Mouse (Mus musculus): ENCODE measurements around the gene Zfp473. TPM values are rescaled to one million over a fixed set of nuclear protein-coding genes. Genes with fewer than 3 reads are reported as not detected.

Gene Zfp473
- not detected for polyA plus RNA-seq (2014; fragmentation: Illumina TruSeq; extraction: RNeasy Lipid Tissue Mini Kit (QIAGEN cat#74804); ENCODE audit: low read depth, low replicate concordance)

GRCm38 (mm10) chr7:44750950-44751349 is at the start of gene Zfp473:
Gene Zfp473 (minus strand): TSS chr7:44751050.

DNA sequence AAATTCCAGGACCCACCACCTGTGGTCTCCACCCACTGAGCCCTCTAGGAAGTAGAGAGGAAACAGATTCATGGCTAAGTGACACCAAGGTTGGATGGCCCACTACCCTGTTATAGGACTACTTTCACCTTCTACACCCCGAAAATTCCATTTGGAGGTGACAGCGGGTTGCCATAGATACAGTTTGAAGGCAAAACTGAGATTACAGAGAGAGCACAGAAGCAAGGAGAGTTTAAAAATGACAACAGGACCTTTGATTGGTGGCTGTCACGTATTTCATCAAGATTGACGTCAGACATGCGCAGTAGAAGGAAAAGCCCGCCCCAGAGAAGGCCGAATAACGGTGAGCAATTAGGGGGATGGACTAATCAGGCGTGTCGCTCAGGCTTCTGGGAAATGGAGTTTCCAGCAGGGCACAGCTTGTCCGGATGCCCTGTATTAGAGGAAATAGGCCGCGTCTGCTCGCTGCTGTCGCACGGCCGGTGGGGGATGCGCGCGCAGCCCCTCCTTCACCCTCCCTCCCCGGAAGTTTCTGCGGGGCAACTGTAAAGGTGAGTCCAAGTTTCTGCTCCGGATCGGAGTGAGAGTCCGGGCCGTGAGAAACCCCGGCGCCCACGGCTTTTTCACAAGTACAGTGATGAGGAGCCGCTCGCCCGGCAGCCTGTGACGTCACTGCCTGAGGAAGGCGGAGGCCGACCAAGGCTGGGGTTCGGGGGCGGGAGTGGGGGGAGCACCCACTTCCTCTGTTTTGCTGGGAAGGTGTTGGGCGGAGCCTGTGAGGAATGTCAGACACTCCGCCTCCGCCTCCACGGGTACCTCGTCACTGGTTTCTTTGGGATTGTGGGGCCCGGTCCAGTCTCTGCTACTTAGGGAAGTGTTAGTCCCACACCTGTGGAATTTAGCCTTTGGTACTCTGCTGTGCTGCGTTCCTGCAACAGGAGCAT is 2.5 kb downstream of the Zfp473 start, which contains the start of gene Vrk3:
Gene Vrk3 (plus strand): TSS at position 313 of the 944 bp plus-strand sequence.

DNA sequence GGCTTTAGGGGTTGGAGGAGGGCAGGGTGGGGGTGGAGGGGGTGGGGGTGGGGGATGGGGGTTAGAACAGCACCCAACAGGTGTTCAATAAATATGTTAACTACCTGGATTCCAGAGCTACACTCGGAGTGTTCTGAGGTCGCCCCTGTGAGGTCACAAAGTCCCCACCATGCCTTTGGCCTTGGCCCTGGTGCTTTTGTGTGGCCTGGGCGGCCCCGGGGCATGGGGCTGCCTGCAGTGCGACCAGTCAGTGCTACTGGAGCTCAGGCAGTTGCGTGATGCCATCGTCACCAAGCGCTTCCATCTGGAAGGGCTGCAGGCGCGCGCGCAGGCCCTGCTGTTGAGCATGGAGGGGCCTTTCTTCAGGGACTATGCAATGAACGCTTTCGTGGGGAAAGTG is 42.3 kb downstream of the Zfp473 start, which contains the start of gene Izumo2:
Gene Izumo2 (plus strand): TSS at position 169 of the 400 bp plus-strand sequence.

Other genes with a start within 250 kb of the Zfp473 start
- gene Mybpc2, start 226.4 kb downstream of the Zfp473 start, polyA plus RNA-seq (2014; fragmentation: Illumina TruSeq; extraction: RNeasy Lipid Tissue Mini Kit (QIAGEN cat#74804); ENCODE audit: low read depth, low replicate concordance), result not detected
- not detected for gene Spib, start 219.0 kb downstream of the Zfp473 start, polyA plus RNA-seq (2014; fragmentation: Illumina TruSeq; extraction: RNeasy Lipid Tissue Mini Kit (QIAGEN cat#74804); ENCODE audit: low read depth, low replicate concordance)
- gene Pold1, start 202.2 kb downstream of the Zfp473 start, polyA plus RNA-seq (2014; fragmentation: Illumina TruSeq; extraction: RNeasy Lipid Tissue Mini Kit (QIAGEN cat#74804); ENCODE audit: low read depth, low replicate concordance), result not detected
- gene Nr1h2, start 197.1 kb downstream of the Zfp473 start, polyA plus RNA-seq (2014; fragmentation: Illumina TruSeq; extraction: RNeasy Lipid Tissue Mini Kit (QIAGEN cat#74804); ENCODE audit: low read depth, low replicate concordance), result 2.0 TPM
- gene Napsa, start 178.7 kb downstream of the Zfp473 start, polyA plus RNA-seq (2014; fragmentation: Illumina TruSeq; extraction: RNeasy Lipid Tissue Mini Kit (QIAGEN cat#74804); ENCODE audit: low read depth, low replicate concordance), result 0.37 TPM
- gene Kcnc3, start 160.4 kb downstream of the Zfp473 start, polyA plus RNA-seq (2014; fragmentation: Illumina TruSeq; extraction: RNeasy Lipid Tissue Mini Kit (QIAGEN cat#74804); ENCODE audit: low read depth, low replicate concordance), result 0.56 TPM
- gene Myh14, start 80.2 kb downstream of the Zfp473 start, polyA plus RNA-seq (2014; fragmentation: Illumina TruSeq; extraction: RNeasy Lipid Tissue Mini Kit (QIAGEN cat#74804); ENCODE audit: low read depth, low replicate concordance), result 0.37 TPM
- not detected for gene Izumo2, start 42.3 kb downstream of the Zfp473 start, polyA plus RNA-seq (2014; fragmentation: Illumina TruSeq; extraction: RNeasy Lipid Tissue Mini Kit (QIAGEN cat#74804); ENCODE audit: low read depth, low replicate concordance)
- 6.2 TPM for gene Vrk3, start 2.6 kb downstream of the Zfp473 start, polyA plus RNA-seq (2014; fragmentation: Illumina TruSeq; extraction: RNeasy Lipid Tissue Mini Kit (QIAGEN cat#74804); ENCODE audit: low read depth, low replicate concordance)
- 1.1 TPM for gene Nup62, start 65.0 kb upstream of the Zfp473 start, polyA plus RNA-seq (2014; fragmentation: Illumina TruSeq; extraction: RNeasy Lipid Tissue Mini Kit (QIAGEN cat#74804); ENCODE audit: low read depth, low replicate concordance)
- not detected for gene Il4i1, start 65.3 kb upstream of the Zfp473 start, polyA plus RNA-seq (2014; fragmentation: Illumina TruSeq; extraction: RNeasy Lipid Tissue Mini Kit (QIAGEN cat#74804); ENCODE audit: low read depth, low replicate concordance)
- gene Atf5, start 65.6 kb upstream of the Zfp473 start, polyA plus RNA-seq (2014; fragmentation: Illumina TruSeq; extraction: RNeasy Lipid Tissue Mini Kit (QIAGEN cat#74804); ENCODE audit: low read depth, low replicate concordance), result 47.9 TPM
- gene Akt1s1, start 97.9 kb upstream of the Zfp473 start, polyA plus RNA-seq (2014; fragmentation: Illumina TruSeq; extraction: RNeasy Lipid Tissue Mini Kit (QIAGEN cat#74804); ENCODE audit: low read depth, low replicate concordance), result 2.2 TPM
- 1.3 TPM for gene Tbc1d17, start 98.0 kb upstream of the Zfp473 start, polyA plus RNA-seq (2014; fragmentation: Illumina TruSeq; extraction: RNeasy Lipid Tissue Mini Kit (QIAGEN cat#74804); ENCODE audit: low read depth, low replicate concordance)
- gene Pnkp, start 106.1 kb upstream of the Zfp473 start, polyA plus RNA-seq (2014; fragmentation: Illumina TruSeq; extraction: RNeasy Lipid Tissue Mini Kit (QIAGEN cat#74804); ENCODE audit: low read depth, low replicate concordance), result 1.4 TPM
- gene Ptov1, start 118.7 kb upstream of the Zfp473 start, polyA plus RNA-seq (2014; fragmentation: Illumina TruSeq; extraction: RNeasy Lipid Tissue Mini Kit (QIAGEN cat#74804); ENCODE audit: low read depth, low replicate concordance), result 0.95 TPM
- 1.1 TPM for gene Med25, start 141.7 kb upstream of the Zfp473 start, polyA plus RNA-seq (2014; fragmentation: Illumina TruSeq; extraction: RNeasy Lipid Tissue Mini Kit (QIAGEN cat#74804); ENCODE audit: low read depth, low replicate concordance)
- 1.4 TPM for gene Fuz, start 145.0 kb upstream of the Zfp473 start, polyA plus RNA-seq (2014; fragmentation: Illumina TruSeq; extraction: RNeasy Lipid Tissue Mini Kit (QIAGEN cat#74804); ENCODE audit: low read depth, low replicate concordance)
- gene Ap2a1, start 178.4 kb upstream of the Zfp473 start, polyA plus RNA-seq (2014; fragmentation: Illumina TruSeq; extraction: RNeasy Lipid Tissue Mini Kit (QIAGEN cat#74804); ENCODE audit: low read depth, low replicate concordance), result 9.2 TPM
- gene Tsks, start 192.2 kb upstream of the Zfp473 start, polyA plus RNA-seq (2014; fragmentation: Illumina TruSeq; extraction: RNeasy Lipid Tissue Mini Kit (QIAGEN cat#74804); ENCODE audit: low read depth, low replicate concordance), result not detected
- gene Cpt1c, start 223.8 kb upstream of the Zfp473 start, polyA plus RNA-seq (2014; fragmentation: Illumina TruSeq; extraction: RNeasy Lipid Tissue Mini Kit (QIAGEN cat#74804); ENCODE audit: low read depth, low replicate concordance), result not detected
- 4.2 TPM for gene Prmt1, start 235.5 kb upstream of the Zfp473 start, polyA plus RNA-seq (2014; fragmentation: Illumina TruSeq; extraction: RNeasy Lipid Tissue Mini Kit (QIAGEN cat#74804); ENCODE audit: low read depth, low replicate concordance)
- 21.4 TPM for gene Irf3, start 246.6 kb upstream of the Zfp473 start, polyA plus RNA-seq (2014; fragmentation: Illumina TruSeq; extraction: RNeasy Lipid Tissue Mini Kit (QIAGEN cat#74804); ENCODE audit: low read depth, low replicate concordance)
- 0.66 TPM for gene Bcl2l12, start 247.7 kb upstream of the Zfp473 start, polyA plus RNA-seq (2014; fragmentation: Illumina TruSeq; extraction: RNeasy Lipid Tissue Mini Kit (QIAGEN cat#74804); ENCODE audit: low read depth, low replicate concordance)